Mouse (Mus musculus) monocyte, adult 2 months (primary cell): ENCODE data around the gene Tmeff1.
"Not testable (repeated sequence)": the region's sequence is repeated elsewhere in the genome, so short reads cannot be mapped to it uniquely, and the experiment has no call there.

Experiments used
- DNase-seq, 2 experiments: peaks; one replicate each; pipeline ENCODE4 v3.0.0; 2022; ENCODE audit warnings: low spot score in 2 of 2, low read depth in 1 of 2

The Tmeff1 gene

DNA sequence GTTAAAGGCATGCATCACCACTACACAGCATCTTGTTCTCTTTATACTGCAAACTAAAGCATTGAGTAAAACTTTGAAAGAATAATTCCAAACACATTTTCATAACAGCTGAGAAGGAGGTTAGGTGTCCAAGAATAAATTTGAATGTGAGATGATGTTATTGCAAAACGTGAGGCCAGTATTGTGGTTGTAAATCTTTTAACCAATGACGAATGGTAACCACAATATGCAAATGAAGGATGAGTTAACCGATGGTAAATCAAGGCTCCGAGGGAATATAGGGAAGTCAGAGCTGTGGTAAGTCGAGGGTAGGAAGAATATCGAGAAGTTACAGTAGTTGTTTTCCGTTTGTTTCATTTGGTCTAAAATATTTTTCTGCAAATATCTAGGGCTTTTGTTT is 89.4 kb downstream of the Tmeff1 start:
- DNase-seq: no peak

DNA sequence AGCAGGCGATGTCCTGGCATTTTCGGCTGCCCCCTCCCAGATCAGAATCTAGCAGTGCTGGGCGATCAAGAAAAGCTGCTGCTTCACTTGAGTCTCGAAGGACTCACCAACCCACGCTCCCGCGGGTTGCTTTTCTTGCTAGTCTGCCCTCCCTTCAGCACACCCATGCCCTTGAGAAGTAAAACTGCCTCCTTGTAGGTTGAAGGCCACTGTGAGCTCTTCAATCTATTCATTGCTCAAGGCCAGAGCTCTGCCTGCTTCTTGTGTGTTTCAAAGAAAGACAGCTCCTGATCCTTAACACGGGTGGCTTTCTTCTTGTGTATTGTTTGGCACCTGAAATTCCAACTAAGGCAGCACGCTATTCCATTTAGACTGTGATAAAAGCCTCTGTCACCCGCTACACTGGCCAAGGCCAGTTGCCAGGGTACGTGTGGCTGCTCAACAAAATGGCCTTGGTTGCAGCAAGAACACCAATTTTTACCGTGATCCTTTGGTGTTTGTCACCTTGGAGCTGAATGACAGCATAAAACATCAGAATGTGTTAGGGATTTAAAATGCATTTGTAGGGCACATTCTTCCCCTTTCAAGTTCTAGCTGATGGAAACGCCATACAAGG is 91.7 kb downstream of the Tmeff1 start:
- DNase-seq: no peak

DNA sequence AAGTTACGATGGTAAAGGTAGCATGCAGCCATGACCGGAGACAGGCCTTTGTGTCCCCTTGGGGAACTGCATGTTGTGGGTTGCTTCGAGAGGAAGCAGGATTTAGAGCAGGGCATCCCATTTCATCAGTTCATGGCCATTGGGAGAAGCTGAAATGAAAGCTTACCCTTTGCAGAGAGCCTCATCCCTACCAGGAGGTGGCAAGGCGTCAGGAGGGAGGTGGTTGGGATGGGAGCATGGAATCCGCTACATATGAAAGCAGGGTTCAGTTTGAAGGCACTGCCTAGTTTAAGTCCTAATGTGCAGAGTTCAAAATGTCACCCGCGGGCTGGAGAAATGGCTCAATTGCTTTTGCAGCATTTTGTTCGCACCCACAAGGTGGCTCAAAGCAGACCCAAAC is 92.3 kb downstream of the Tmeff1 start:
- DNase-seq: no peak

DNA sequence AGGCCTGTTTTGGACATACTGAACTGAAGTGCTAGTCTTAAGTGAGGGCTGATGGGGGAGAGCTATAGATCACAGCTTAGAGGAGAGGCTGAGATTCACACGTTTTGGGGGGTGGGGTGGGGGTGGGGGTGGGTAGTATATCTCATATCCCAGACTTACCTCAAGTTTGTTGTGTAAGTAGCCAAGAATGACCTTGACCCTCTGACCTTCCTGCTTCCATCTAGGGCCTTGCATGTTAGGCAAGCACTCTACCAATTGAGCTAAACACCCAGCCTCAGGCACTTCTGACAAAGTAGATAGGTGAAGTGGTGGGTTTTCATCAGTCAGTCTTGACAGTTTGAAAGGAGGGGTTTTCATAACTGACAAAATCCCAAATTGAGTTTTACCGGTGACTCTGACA is 92.8 kb downstream of the Tmeff1 start:
- DNase-seq: no peak

DNA sequence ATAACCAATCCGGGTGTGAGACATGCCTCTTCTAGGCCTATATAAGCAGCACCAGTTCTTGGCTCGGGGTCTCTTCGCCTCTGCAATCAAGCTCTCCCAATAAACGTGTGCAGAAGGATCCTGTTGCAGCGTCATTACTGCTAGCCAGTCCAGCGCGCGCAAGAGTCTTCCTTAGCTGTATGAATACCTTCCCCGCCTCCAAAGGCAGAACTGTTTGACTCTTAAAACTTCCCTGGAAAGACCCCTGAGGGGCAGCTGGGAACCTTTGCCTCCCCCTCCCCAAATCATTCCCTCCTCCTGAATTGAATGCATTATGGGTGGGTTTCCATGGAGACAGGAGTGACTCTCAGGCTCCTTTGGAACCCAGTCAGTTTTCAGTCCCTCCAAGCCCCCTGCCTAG is 93.8 kb downstream of the Tmeff1 start:
- no peak for DNase-seq

DNA sequence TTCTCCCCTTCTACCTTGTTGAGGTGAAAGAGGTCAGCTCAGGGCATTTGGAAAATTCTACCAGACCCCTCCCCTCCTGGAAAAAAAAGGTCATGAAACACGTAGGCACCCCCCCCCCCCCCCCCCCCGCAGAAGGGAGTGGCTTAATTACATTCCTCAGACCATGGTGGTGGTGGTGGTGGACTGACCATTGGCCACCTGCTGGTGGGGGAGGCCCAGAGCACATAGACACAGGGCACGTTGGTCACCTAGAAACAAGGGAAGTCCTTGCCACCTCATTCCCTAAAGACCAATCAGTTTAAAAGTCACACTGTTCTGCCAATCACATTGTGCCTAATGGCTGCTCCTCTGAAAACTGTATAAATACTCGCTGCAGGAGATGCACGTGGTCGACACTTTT is 94.8 kb downstream of the Tmeff1 start:
- not testable (repeated sequence) for DNase-seq

DNA sequence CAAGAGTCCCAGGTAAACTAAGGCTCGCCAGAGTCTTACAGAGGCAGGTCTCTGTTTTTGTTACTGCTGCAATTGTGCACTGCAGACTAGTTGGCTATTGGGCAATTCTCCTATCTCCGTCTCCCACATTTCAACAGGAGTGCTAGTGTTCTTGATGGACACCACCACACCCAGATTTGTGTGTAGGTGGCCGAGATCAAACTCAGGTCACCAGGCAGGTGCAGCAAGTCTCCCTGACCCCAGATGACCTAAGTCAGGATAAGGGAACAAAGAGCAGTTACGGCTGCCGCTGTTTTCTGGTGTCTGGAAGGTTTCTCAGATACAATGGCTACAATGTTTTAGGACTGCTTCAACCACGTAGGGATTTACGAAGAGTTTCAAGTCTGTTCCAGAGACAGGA is 95.2 kb downstream of the Tmeff1 start:
- no peak for DNase-seq

DNA sequence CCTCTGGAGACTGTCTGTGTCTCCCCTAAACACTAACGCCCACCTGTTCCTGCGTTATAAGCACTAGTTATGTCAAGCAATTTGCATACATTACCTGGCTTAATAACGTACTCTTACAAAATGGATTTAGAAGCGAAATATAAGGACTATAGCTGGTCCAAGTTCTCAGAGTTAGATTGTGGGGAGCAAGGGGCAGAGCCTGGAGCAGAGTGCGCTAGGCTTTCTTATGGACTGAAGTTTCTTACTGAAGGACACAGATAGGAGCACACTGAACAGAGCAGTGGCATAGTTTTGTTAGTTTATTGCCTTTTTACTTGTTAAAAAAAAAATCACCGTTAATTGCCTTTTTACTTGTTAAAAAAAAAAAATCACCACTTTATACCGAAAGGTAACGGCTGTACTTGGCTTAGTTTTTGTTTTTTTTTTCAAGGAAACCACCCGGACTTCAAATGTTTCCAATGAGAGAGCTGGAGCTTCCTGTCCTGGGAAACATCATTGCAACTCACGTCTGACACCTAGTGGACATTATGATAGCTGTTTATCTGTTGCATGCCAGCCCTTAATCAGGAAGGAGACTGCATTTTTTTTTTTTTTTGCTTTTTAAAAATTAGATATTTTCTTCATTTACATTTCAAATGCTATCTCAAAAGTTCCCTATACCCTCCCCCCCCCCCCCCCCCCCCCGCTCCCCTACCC is 95.8 kb downstream of the Tmeff1 start:
- DNase-seq: no peak

DNA sequence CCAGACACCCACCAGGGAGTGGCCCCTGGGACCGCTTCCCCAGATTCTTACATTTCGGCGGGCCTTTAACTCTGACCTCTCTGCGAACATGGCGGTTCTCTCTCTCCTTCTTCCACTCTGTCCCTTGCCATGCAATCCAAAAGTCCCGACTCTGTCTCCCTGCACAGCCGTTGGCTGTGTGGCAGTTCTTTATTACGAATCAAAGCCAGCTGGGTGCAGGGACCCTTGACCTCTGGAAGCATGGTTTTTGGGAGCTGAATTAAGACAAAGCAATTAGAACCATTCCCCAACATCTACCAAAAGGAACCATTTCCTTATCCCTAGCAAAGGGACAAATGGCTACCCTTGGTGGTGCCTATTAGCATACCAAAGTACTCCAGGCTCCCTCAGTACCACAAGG is 98.2 kb downstream of the Tmeff1 start:
- DNase-seq: no peak

DNA sequence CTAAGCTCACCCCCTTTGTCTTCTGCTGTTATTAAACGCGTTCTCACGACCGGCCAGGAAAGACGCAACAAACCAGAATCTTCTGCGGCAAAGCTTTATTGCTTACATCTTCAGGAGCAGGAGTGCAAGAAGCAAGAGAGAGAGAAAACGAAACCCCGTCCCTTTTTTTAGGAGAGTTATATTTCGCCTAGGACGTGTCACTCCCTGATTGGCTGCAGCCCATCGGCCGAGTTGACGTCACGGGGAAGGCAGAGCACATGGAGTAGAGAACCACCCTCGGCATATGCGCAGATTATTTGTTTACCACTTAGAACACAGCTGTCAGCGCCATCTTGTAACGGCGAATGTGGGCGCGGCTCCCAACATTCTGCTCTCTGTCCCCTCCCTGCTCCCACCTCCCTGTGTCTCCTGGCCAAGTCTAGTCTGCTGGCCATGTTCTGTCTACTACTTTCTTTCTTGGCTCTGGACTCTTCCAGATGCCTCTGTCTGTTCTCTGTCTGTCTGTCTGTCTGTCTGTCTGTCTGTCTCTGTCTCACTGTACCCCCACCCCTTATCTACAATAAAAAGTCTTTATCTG is 98.7 kb downstream of the Tmeff1 start:
- DNase-seq: not testable (repeated sequence)

DNA sequence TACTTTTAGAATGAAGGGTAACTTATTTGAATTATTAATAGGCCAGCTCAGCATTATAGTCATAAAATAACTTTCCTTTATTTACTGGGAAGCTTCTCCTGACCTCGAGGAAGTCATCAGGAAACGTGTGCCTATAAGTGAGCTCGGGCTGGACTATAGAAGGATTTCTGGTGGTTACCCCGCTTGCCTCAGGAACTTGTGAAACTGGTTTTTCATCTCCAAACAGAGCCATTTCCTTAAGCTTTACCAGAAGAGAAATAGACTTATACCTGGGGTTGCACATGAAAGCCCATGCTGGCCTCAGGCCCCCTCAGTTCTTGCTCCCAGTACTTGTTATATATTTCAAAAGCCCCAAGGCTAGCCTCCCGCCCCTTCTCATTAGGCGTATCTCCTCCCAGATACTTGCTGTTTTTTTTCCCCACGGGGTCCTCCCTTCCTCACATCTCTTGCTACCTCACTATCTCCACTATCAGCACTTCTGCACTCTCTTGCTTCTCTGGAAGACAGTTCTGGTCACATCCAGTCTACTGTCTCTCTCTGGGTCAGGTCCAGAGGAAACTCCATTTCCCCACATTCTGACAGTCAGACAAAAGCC is 99.7 kb downstream of the Tmeff1 start:
- no peak for DNase-seq

DNA sequence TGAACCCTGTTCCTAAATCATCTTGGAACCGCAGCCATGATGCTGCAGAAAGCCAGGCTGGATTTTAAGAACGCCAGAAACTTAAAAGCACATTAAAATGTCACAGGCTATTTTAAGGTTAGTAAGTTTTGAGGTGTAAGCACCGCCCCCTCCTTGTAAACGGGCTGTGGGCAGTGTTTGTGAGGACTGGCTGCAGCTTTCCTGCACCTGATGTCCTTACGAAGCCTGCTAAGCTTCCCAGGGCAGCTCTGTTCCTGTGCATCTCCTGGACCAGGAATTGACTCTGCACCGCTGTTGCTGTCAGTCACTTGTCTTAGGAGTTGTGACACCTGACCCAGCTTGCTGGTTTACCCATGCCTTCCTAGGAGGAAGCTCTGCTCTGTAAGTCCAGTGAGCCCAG is 103.2 kb downstream of the Tmeff1 start:
- no peak for DNase-seq

DNA sequence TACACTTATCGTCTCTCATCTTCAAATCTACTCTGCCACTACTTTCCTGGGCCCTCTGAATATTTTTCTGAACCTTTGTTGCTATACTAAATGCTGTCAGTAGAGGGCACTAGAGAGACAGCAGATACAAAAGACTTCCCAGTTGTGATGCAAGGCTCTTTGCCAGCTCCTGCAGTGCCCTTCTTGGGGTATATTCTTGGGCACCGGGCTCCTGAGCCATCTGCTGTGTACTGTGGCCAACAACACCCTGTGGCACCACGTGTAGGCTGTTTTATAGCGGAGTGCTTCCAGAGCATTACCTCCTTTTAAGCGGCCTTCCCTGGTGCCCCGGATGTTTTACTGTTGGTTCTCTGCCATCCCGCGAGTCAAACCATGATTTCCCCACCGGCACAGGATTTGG is 105.7 kb downstream of the Tmeff1 start:
- no peak for DNase-seq

DNA sequence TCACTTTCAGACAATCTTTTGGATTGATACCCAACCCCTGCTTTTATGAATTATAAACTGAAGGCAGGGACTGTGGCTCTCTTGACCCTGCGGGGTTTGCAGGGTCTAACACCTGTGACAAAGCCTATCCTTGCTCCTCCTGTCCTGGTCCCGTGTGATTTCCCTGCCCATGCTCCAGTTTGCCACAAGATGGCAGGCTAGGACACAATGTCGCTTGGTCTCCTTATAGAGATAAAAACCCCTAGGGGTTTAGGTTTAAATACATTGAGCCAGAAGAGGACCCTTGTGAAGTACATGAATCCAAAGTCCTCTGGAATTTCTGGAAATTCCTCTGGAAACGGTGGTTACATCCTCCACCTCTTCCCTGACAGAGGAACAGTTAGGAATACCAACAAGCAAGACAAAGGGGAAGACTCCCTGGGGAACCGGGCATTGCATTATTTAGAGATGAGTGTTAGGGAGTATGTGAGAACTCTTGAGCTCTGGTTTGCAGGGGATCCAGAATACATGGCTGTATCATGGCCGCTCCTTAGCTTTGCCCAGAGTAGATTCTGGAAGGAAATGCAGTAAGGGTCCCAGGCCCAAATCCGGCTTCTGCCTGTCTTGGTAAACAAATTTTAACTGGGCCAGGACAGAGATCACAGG is 106.9 kb downstream of the Tmeff1 start:
- no peak for DNase-seq

DNA sequence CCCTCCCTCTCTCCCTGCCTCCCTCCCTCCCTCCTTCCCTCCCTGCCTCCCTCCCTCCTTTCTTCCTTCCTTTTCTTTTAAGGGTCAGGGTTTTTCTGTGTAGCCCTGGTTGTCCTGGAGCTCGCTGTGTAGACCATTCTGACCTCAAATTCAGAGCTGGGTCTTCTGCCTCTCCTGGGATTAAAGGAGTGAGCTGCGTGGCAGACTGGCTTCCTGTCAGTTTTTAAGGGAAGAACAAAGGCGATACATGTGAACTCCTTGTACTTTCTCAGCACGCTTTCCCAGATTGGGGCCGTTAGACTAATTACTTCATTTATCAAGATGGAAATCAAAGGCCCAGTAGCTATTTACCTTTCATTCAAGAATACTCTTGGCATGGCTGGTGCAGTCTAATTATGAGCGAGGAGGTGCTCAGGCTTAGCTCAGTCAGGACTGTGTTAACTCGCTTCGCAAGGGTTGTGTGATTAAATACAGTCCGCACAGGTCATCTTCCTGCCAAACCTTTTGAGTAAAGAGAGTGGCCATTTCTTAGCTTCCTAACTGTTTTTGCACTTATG is 107.8 kb downstream of the Tmeff1 start:
- DNase-seq: no peak

DNA sequence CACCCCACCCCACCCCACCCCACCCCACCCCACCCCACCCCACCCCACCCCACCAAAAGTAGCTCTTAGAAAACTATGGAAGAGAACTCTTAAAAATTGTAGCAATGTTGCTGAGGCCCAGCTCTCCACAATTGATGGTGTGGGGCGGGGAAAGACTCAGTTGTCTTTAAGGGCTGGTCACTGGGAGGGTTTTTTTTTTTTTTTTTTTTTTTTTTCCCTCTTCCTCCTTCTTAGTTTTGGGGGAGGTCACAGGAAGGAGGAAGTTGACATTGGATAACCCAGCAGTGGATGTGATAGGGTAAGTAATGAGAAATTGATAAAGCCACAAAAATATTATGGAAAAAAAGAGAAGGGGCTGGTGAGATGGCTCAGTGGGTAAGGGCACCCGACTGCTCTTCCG is 111.7 kb downstream of the Tmeff1 start:
- no peak for DNase-seq

DNA sequence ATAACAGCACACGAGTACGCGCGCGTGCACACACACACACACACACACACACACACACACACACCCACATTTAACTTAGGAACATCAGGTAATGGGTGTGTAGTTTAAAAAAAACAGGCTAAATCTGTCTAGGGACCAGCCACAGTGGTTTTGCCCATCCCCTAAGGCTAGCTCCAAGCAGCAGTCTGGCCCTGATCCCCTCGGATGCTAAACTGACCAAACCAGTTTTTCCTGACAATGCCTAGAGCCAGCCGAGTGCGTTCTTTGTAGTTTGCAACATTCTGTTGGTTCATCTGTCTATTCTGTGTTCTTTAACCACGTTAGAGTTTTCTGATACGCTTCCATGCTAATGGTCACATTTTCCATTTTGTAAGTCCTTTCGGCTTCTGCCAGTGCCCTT is 112.3 kb downstream of the Tmeff1 start:
- no peak for DNase-seq
